Mouse (Mus musculus) ES-Bruce4 (cell line): Measurements from ENCODE around the gene Frmd4b.

ENCODE experiments used
- CTCF ChIP-seq: IDR thresholded peaks from one replicate; pipeline ENCODE4 v1.8.1; 2011; ENCODE audit warnings: low read depth, low read length
- EP300 ChIP-seq: IDR thresholded peaks from 2 replicates; pipeline ENCODE4 v1.6.1; 2011; ENCODE audit warnings: low read depth, low read length; ENCODE audit not compliant: insufficient read depth
- POLR2A ChIP-seq: IDR thresholded peaks from one replicate; pipeline ENCODE4 v1.8.1; 2011; ENCODE audit warnings: low read length; ENCODE audit not compliant: insufficient read depth

- TF ChIP-seq CTCF (no peak), POLR2A (no peak), EP300 (no peak)
These were observed 316.7 kb downstream of the Frmd4b start for GRCm38 (mm10) chr6:97300659-97301058.
